Mouse (Mus musculus) kidney, adult 2 months (tissue): ENCODE measurements around the gene Fam19a5.

Experiments used
- CTCF ChIP-seq: fragments of 200-500 bp; conservative IDR thresholded peaks from 2 replicates; pipeline ENCODE4 v1.5.1; 2011; ENCODE audit warnings: low read depth, mild to moderate bottlenecking, control low read depth, low read length, moderate library complexity, mixed read lengths; ENCODE audit not compliant: insufficient read depth, insufficient read length
- POLR2A ChIP-seq: fragments of 200-500 bp; IDR thresholded peaks from one replicate; pipeline ENCODE4 v1.6.1; 2011; ENCODE audit warnings: low read depth, low read length, control low read depth

GRCm38 (mm10) chr15:87715037-87715676, 171.1 kb downstream of the Fam19a5 start:
- no peak for TF ChIP-seq CTCF
- TF ChIP-seq POLR2A = no peak
